Mouse (Mus musculus): Measurements from ENCODE around the gene Erc2.

Gene Erc2

GRCm38 (mm10) chr14:28505586-28506375, 883.6 kb downstream of the Erc2 start:
- no peak for DNase-seq (ENCODE audit: low read depth, low spot score)

- no peak for DNase-seq (ENCODE audit: low read depth, low spot score)
Observed at GRCm38 (mm10) chr14:28506376-28506831, 884.2 kb downstream of the Erc2 start.

GRCm38 (mm10) chr14:28507011-28507410, 884.8 kb downstream of the Erc2 start:
- DNase-seq (ENCODE audit: low read depth, low spot score) = no peak

GRCm38 (mm10) chr14:28507471-28507870, 885.2 kb downstream of the Erc2 start:
- DNase-seq (ENCODE audit: low read depth, low spot score) = no peak

DNA sequence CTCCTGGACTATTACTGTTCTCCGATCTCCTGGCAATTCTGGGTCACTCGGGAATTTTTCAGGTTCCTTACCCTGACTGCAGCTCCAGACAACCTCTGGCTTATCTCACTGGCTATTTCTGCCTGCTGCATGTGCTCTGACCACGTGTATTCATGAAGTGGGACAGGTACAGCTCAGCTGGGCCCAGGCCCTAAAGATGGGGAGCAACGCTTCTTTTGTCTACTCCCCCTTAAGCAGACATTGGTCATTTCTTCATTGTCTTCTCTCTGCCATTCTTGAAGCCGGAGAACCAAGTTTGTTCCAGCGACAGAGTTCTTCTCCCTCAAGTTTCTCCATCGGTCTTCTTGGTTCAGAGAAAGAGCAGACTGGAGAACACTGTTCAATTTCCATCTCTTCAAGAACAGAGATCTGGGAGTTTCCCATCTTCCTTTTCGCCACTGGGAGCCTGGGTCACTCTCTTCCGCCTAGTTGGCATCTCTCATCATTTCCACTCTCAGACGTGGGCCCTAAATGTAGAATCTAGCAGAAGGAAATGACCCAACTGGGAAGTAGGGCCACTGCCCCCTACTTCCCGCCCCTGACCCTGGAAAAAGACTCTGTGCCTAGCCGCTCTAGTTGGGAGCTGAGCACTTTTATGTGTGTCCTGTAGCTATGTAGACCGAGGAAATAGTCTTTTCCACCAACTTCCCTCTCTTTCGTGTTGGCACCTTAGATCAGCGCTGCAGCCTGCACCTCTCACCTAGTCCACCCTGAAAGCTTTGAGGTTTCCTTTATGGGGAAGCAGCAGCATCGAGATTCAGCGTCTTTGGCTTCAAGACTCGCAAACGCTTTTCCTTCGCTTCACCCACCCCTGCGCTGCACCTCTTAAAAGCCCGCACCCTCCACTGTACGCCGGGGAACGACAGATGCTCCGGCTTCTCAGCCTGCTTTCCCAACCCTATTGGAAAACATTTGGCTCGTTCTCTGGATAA, 886.3 kb downstream of the Erc2 start:
- DNase-seq (ENCODE audit: low read depth, low spot score) = no peak

DNA sequence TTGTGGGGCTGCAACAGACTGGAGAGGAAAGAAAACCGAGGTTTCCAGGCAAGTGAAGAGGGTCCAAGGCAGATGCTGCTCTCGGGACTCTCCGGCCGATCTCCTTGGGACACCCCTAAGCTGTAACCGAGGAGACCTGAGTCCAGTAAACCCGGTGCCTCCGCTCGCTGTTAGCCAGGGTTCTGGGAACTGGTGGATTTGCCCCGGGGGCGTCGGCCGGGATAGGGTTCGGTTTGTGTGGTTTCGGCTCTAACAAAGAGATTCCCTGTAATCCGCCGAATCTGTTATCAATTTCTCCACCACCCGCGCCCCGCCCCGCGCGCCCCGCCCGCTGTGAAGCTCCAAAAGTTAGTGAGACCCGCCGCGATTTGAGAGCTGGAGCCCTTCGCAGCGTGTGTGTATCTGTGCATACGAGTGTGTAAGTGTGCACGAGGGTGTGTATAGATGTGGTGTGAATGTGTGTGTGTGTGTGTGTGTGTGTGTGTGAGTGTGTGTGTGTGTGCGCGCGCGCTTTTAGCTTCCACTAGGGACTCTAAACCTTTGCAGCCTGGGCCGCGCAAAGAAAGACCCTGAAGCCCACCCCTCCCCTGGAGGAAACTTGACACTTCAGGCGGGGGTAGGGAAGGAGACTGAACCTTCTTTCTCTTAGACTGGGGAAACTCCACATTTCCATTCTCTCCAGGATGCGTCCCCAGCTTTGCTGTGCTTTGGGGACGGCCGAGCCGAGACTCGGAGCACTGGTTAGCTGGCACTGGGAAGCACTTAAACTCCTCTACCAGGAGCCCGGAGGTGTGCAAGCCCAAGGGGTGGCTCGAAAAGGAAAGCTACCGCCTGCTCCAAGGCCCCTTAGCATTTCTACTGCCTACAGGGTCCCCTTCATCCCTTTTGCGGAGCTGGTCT, 887.5 kb downstream of the Erc2 start:
- no peak for DNase-seq (ENCODE audit: low read depth, low spot score)

DNA sequence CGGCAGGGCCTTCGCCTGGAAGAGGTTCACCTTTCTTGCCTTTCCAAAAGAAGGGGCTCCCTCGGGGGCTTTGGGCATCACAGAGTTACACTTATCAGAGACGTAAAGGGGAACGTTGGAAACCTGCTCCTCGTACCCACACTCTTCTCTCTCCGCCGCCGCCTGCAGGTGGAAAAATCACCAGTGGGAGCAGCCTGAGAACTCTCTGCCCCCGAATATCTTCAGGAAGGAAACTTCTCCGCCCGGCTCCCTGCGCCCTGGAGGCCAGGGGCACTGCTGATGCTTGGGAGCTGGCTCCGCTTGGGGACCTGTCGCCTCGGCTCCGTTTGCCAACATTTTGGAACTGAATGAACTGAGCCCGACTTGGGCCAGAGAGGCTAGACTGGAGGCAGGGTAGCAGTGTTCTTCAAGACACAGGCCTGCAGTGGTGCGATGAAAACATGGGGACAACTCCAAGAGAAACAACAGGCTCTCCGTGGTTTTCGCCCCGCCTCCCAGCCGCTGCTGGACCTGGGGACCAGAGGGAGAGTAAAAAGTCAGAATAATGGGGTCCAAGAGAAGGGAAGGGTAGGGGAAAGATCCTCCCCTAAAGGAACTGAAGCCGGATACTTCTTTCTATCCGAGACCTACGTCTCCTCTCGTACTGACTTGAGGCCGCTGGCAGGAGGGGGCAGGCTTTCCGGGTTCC, 888.3 kb downstream of the Erc2 start:
- DNase-seq (ENCODE audit: low read depth, low spot score) = no peak

GRCm38 (mm10) chr14:28511029-28511651, 888.9 kb downstream of the Erc2 start:
- no peak for DNase-seq (ENCODE audit: low read depth, low spot score)

DNA sequence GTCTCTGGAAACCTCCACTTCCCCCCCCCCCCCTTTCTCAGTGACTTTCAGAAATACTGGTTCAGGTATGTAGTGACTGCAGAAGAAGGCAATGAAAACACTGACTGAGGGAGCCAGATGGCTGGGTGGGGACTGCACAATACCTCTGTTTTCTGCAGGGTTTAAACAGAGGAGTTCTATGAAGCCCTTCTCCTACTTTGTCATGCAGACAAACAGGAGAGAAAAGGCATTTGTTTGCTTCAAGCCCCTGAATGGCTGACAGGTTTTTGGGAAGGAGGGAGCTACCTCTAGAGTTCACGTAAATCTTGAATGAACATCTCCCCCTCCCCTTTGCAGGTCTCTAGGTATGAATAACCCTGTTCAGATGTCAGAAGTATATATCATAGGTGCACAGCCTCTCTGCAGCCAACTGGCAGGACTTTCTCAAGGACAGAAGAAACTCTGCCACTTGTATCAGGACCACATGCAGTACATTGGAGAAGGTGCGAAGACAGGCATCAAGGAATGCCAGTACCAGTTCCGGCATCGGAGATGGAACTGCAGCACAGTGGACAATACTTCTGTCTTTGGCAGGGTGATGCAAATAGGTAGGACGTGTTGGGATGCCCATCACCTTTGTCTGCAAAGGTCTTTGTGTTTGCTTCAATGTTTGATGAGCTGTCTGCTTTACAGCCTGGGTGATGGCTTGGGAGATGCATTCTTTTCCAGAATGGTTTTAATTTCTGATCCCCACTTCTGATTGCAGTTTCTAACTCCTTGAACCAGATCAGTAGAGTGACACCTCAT, 890.8 kb downstream of the Erc2 start:
- no peak for DNase-seq (ENCODE audit: low read depth, low spot score)

GRCm38 (mm10) chr14:28514171-28514570, 891.9 kb downstream of the Erc2 start:
- DNase-seq (ENCODE audit: low read depth, low spot score) = no peak

DNA sequence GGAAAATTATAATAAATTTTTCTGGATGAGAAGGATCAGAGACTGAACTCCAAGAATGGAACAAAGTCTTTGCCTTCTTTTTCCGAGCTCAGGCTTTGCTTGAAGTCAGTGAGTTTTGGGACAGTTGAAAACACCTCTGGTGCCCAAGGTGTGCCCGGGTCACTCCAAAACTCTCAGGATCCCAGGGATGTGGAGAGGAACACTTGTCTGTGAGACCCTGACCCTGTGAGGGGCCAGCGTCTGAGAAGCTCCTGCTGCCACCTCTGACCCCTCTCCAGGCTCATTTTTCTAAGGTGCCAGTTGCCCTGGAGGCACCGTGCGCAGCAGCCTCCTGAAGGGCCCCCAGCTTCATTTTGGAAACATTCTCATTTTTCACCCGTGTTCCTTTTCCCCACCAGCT, 893.1 kb downstream of the Erc2 start:
- no peak for DNase-seq (ENCODE audit: low read depth, low spot score)

DNA sequence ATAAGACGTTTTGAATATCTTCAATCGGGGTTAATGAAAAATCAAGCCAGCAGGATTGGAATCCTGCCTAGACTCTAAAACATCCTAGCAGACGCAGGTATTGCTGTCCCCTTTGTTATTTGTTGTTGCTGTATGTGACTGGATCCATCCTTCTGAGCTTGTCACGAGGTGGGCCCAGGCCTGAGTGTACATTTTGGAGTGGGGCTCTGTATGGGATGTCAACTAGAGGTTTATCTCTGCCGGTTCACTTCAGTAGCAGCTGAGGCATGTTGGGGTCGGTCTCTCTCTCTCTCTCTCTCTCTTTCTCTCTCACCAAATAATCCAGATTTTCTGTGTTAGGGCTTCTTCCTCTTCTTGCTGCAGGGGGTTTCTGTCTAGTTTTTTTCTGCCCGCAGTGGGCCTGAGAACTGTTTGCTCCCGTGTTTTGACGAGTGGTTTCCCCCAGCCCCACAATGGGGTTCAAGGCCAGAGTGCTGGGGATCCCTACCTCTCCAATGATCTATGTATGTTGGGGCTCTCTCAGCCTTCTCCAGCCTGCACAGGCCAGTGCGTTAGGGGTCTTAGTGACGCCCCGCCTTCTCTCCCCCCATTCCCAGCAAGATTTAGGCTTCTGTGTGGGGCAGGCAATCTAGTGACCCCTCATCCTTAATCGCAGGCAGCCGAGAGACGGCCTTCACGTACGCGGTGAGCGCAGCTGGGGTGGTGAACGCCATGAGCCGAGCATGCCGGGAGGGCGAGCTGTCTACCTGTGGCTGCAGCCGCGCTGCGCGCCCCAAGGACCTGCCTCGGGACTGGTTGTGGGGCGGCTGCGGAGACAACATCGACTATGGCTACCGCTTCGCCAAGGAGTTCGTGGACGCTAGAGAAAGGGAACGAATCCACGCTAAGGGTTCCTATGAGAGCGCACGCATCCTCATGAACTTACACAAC, 895.7 kb downstream of the Erc2 start:
- DNase-seq (ENCODE audit: low read depth, low spot score) = no peak

DNA sequence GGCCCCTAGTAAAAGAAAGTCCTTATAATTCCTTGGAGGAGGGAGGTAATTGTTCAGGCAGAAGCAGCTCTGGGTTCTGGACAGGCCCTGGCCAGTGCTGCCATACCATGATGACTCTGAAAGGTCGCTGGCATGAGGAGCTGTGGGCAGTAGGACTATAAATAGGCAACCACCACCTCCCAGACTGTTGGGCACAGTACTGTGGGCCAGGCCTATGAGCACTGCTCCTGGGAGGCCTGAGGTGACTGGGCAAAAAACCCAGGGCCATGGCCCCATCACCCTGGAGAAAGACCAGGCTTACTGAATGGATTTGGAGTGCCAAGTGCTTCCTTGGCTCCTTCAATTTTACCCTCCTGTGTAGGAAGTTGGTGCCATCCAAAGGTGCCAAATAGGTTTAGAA, 898.9 kb downstream of the Erc2 start:
- no peak for DNase-seq (ENCODE audit: low read depth, low spot score)

DNA sequence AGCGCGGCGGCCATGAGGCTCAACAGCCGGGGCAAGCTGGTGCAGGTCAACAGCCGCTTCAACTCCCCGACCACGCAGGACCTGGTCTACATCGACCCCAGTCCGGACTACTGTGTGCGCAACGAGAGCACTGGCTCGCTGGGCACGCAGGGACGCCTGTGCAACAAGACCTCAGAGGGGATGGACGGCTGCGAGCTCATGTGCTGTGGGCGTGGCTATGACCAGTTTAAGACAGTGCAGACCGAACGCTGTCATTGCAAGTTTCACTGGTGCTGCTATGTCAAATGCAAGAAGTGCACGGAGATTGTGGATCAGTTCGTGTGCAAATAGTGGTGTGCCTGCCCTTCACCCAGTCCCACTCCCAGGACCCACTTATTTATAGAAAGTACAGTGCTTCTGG, 900.4 kb downstream of the Erc2 start:
- no peak for DNase-seq (ENCODE audit: low read depth, low spot score)

DNA sequence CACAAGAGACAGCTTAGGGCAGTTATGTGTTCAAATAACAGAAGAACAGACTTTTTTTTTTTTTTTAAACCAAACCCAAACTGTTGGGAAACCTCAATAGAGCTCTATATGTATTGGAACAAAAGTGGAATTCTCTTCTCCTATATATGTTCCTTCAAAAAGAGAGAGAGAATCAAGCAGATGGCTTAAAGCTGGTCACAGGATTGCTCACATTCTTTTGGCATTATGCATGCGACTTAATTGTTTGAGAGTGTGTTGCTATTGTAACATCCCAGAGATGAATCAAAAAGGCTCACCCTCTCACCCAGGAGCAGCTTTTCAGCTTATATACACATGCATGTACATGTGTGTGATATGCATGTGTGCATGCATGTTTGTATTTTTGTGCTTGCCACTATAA, 903.3 kb downstream of the Erc2 start:
- DNase-seq (ENCODE audit: low read depth, low spot score) = no peak
